Mouse (Mus musculus): ENCODE data around the gene Erf.
"Not testable (repeated sequence)": the region's sequence is repeated elsewhere in the genome, so short reads cannot be mapped to it uniquely, and the experiment has no call there.

Gene Erf

GRCm38 (mm10) chr7:25268588-25268987, 18.0 kb upstream of the Erf start:
- in situ Hi-C loops (cut with MboI, MseI) = no loop called here

- in situ Hi-C loops (cut with MboI, MseI) = no loop called here
Observed at GRCm38 (mm10) chr7:25267751-25268463, 17.3 kb upstream of the Erf start.

- in situ Hi-C loops (cut with MboI, MseI) = no loop called here
Observed at GRCm38 (mm10) chr7:25267301-25267750, 16.8 kb upstream of the Erf start, which contains the start of gene Cic. Gene Cic, plus strand, starts transcription at chr7:25267704.

GRCm38 (mm10) chr7:25266180-25266962, 15.8 kb upstream of the Erf start:
- in situ Hi-C loops (cut with MboI, MseI) = no loop called here

GRCm38 (mm10) chr7:25265743-25266142, 15.2 kb upstream of the Erf start:
- in situ Hi-C loops (cut with MboI, MseI) = not testable (repeated sequence)

GRCm38 (mm10) chr7:25263968-25264870, 13.7 kb upstream of the Erf start:
- in situ Hi-C loops (cut with MboI, MseI) = no loop called here

GRCm38 (mm10) chr7:25261896-25262295, 11.3 kb upstream of the Erf start:
- in situ Hi-C loops (cut with MboI, MseI) = no loop called here

- in situ Hi-C loops (cut with MboI, MseI) = no loop called here
Observed at GRCm38 (mm10) chr7:25251822-25252221, 1.3 kb upstream of the Erf start.

GRCm38 (mm10) chr7:25251071-25251791, 670 bp upstream of the Erf start:
- in situ Hi-C loops (cut with MboI, MseI) = no loop called here

- in situ Hi-C loops (cut with MboI, MseI) = no loop called here
Observed at GRCm38 (mm10) chr7:25249314-25250140, 1.0 kb downstream of the Erf start.

- in situ Hi-C loops (cut with MboI, MseI) = no loop called here
Observed at GRCm38 (mm10) chr7:25248846-25249313, 1.7 kb downstream of the Erf start.

GRCm38 (mm10) chr7:25248018-25248647, 2.4 kb downstream of the Erf start:
- in situ Hi-C loops (cut with MboI, MseI) = no loop called here

- in situ Hi-C loops (cut with MboI, MseI) = no loop called here
Observed at GRCm38 (mm10) chr7:25247498-25247897, 3.1 kb downstream of the Erf start.

GRCm38 (mm10) chr7:25246759-25247137, 3.8 kb downstream of the Erf start:
- in situ Hi-C loops (cut with MboI, MseI) = no loop called here

- in situ Hi-C loops (cut with MboI, MseI) = no loop called here
Observed at GRCm38 (mm10) chr7:25246079-25246758, 4.3 kb downstream of the Erf start.

GRCm38 (mm10) chr7:25244562-25245369, 5.8 kb downstream of the Erf start:
- in situ Hi-C loops (cut with MboI, MseI) = no loop called here

GRCm38 (mm10) chr7:25243361-25243760, 7.2 kb downstream of the Erf start:
- in situ Hi-C loops (cut with MboI, MseI) = no loop called here

- in situ Hi-C loops (cut with MboI, MseI) = no loop called here
Observed at GRCm38 (mm10) chr7:25241062-25241461, 9.5 kb downstream of the Erf start.
